Mouse (Mus musculus) hindbrain, embryonic 14.5 days (tissue): ENCODE measurements around the gene Zfp62. TPM values are rescaled to one million over a fixed set of nuclear protein-coding genes. Genes with fewer than 3 reads are reported as not detected.
A peak's percentile ranks its signal among the peaks of the same experiment; 100 is the strongest.

Source experiments
- ATAC-seq: fragments of 200-750 bp; cut with Nextera tagmentation; 2 replicates; pipeline ENCODE4 v1.8.0; 2017; ENCODE audit warnings: moderate number of reproducible peaks, mild to moderate bottlenecking, moderate TSS enrichment, moderate library complexity; ENCODE audit not compliant: low FRiP score
- DNase-seq: peaks from one replicate; pipeline ENCODE4 v3.0.0-alpha.2; 2015; ENCODE audit warnings: low spot score
- H3K27ac ChIP-seq: fragments of 300-500 bp; sonication (generic); 2 replicates; pipeline ENCODE4 v1.5.1; 2014; ENCODE audit warnings: mild to moderate bottlenecking, moderate library complexity
- H3K27me3 ChIP-seq: fragments of 300-500 bp; sonication (generic); 2 replicates; pipeline ENCODE4 v1.6.1; 2014; ENCODE audit warnings: mild to moderate bottlenecking, low read length, mixed read lengths; ENCODE audit not compliant: control insufficient read depth, insufficient read depth
- H3K36me3 ChIP-seq: fragments of 300-500 bp; sonication (generic); replicated peaks from 2 replicates; pipeline ENCODE4 v1.6.1; 2014; ENCODE audit not compliant: control insufficient read depth, insufficient read depth
- H3K4me1 ChIP-seq: fragments of 300-500 bp; sonication (generic); replicated peaks from 2 replicates; pipeline ENCODE4 v1.6.1; 2014; ENCODE audit warnings: antibody characterized with exemption, low read length, mixed read lengths; ENCODE audit not compliant: control insufficient read depth, insufficient read depth
- H3K4me2 ChIP-seq: fragments of 300-500 bp; sonication (generic); replicated peaks from 2 replicates; pipeline ENCODE4 v1.6.1; 2014; ENCODE audit warnings: mild to moderate bottlenecking, moderate library complexity
- H3K4me3 ChIP-seq: fragments of 300-500 bp; sonication (generic); replicated peaks from 2 replicates; pipeline ENCODE4 v1.5.1; 2014; ENCODE audit warnings: mild to moderate bottlenecking, low read length
- H3K9ac ChIP-seq: fragments of 300-500 bp; sonication (generic); 2 replicates; pipeline ENCODE4 v1.6.1; 2014
- H3K9me3 ChIP-seq: fragments of 300-500 bp; sonication (generic); 2 replicates; pipeline ENCODE4 v1.6.1; 2016; ENCODE audit warnings: low read length; ENCODE audit not compliant: control insufficient read depth
- WGBS: fragments of 180-500 bp; shearing (Covaris S2); extraction: QIAGEN DNeasy Blood & Tissue Kit; methylation state at CpG from one replicate; pipeline ENCODE4 v1.1.7; 2014; 5-methylcytosine and 5-hydroxymethylcytosine counted together
- polyA plus RNA-seq: library from polyadenylated mRNA; unstranded; fragments of >200 nt; fragmentation: Nextera tagmentation; extraction: Ambion mirVana; gene quantifications from 2 replicates; pipeline ENCODE4 v1.2.1, GENCODE M21; 2014

The Zfp62 gene
- polyA plus RNA-seq, 1 experiment from 2014 or later = 48.2 TPM

GRCm38 (mm10) chr11:49235459-49236207 is 32.5 kb downstream of the Zfp62 start:
- ATAC-seq = no peak

GRCm38 (mm10) chr11:49236891-49237290 is 33.8 kb downstream of the Zfp62 start:
- Histone ChIP-seq H3K9me3 (no peaks in the 10 kb centered on the region), H3K27ac (no peak overlapping the region), H3K9ac (no peak overlapping the region), H3K27me3 (no peaks in the 10 kb centered on the region), H3K4me2 (no peak overlapping the region), H3K4me3 (no peak overlapping the region), H3K36me3 (no peaks in the 10 kb centered on the region), H3K4me1 (no peaks in the 10 kb centered on the region)
- DNase-seq = no peak
- ATAC-seq = no peak
- WGBS = 79% methylated on average over 1 of the region's 1 CpGs

More at GRCm38 (mm10) chr11:49235459-49236207, 32.5 kb downstream of the Zfp62 start:
- Histone ChIP-seq H3K9me3 (no peaks in the 10 kb centered on the region), H3K4me2 (no peak overlapping the region), H3K27me3 (no peaks in the 10 kb centered on the region), H3K27ac (no peak overlapping the region), H3K4me1 (no peaks in the 10 kb centered on the region), H3K9ac (no peak overlapping the region), H3K36me3 (no peaks in the 10 kb centered on the region), H3K4me3 (no peak overlapping the region)
- no peak for DNase-seq
- WGBS = 72% methylated on average over 3 of the region's 3 CpGs

DNA sequence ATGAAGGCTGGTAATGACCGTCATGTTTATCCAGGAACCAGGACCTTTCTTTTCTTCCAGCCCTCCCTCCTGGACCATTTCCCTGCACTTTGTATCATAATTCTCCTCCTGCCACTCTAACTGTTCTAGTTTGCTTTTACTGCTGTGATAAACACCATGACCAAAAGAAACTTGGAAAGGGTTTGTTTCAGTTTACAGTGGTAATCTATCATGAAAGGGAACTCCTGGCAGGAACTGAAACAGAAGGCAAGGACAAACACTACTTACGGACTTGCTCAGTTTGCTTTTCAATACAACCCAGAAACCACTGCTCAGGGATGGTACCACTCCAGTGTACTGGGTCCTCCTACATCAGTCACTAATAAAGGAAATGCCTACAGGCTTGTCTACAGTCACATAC is 34.4 kb downstream of the Zfp62 start:
- no peaks in the 10 kb centered on the region for H3K27me3 ChIP-seq
- H3K36me3 ChIP-seq = no peaks in the 10 kb centered on the region
- no peak for DNase-seq

GRCm38 (mm10) chr11:49240310-49240709 is 37.2 kb downstream of the Zfp62 start:
- ATAC-seq (no peak), DNase-seq (no peak)
- WGBS = 96% methylated on average over 1 of the region's 1 CpGs

More for the DNA sequence above, 34.4 kb downstream of the Zfp62 start:
- WGBS = 88% methylated on average over 2 of the region's 2 CpGs
- Histone ChIP-seq H3K9me3 (no peaks in the 10 kb centered on the region), H3K9ac (no peak overlapping the region), H3K4me1 (no peaks in the 10 kb centered on the region), H3K27ac (no peak overlapping the region), H3K4me2 (no peak overlapping the region), H3K4me3 (no peak overlapping the region)
- ATAC-seq = no peak

DNA sequence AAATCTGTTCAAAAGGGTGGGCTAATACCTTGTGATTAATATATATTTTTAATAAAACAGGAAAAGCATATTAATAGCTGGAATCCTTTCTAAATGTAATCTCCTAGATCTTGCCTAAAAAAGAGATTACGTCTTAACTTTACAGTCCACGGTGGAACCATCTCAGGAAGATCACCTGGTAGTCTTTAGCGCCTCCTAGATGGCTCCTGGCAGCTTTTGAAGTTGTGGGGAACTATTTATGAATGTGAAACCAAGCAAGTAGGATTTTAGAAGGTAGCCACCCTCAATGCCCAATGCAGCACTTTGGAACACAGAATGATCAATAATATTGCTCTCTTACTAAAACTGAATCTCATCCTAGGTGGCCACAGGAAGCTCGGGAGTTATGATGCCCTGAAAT is 37.8 kb downstream of the Zfp62 start:
- Histone ChIP-seq H3K9ac (no peak overlapping the region), H3K4me1 (peaks cover 19% of the 10 kb centered on the region), H3K27ac (no peak overlapping the region), H3K4me3 (no peak overlapping the region), H3K4me2 (no peak overlapping the region), H3K36me3 (no peaks in the 10 kb centered on the region), H3K9me3 (no peaks in the 10 kb centered on the region), H3K27me3 (no peaks in the 10 kb centered on the region)
- DNase-seq = no peak
- 84% methylated on average over 4 of the region's 4 CpGs for WGBS
- ATAC-seq = no peak

More at GRCm38 (mm10) chr11:49240310-49240709, 37.2 kb downstream of the Zfp62 start:
- H3K27me3 ChIP-seq = no peaks in the 10 kb centered on the region
- no peaks in the 10 kb centered on the region for H3K9me3 ChIP-seq
- H3K36me3 ChIP-seq = no peaks in the 10 kb centered on the region
- no peak overlapping the region for H3K4me2 ChIP-seq
- no peak overlapping the region for H3K9ac ChIP-seq
- H3K27ac ChIP-seq = no peak overlapping the region
- no peak overlapping the region for H3K4me3 ChIP-seq
- peaks cover 13% of the 10 kb centered on the region for H3K4me1 ChIP-seq

DNA sequence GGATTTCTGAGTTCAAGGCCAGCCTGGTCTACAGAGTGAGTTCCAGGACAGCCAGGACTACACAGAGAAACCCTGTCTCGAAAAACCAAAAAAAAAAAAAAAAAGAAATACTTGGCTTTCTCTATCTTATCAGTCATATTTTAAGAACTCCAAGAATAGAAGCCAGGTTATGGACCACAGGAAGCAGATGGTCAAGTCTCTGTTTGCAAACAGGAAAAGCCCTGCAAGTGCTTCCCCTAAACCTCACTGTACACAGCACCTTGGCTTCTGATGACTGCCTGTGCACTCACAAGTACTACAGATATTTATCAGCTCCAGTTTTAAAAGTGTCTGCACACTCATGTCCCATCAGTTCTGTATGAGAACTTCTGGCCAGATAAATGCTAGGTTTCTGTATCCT is 38.4 kb downstream of the Zfp62 start:
- Histone ChIP-seq H3K27ac (no peak overlapping the region), H3K4me3 (no peak overlapping the region), H3K36me3 (no peaks in the 10 kb centered on the region), H3K27me3 (no peaks in the 10 kb centered on the region), H3K9ac (no peak overlapping the region), H3K9me3 (no peaks in the 10 kb centered on the region), H3K4me2 (no peak overlapping the region), H3K4me1 (peaks cover 25% of the 10 kb centered on the region)
- ATAC-seq = no peak
- no peak for DNase-seq
- no CpG with 5 or more reads among the region's 1 CpGs for WGBS

DNA sequence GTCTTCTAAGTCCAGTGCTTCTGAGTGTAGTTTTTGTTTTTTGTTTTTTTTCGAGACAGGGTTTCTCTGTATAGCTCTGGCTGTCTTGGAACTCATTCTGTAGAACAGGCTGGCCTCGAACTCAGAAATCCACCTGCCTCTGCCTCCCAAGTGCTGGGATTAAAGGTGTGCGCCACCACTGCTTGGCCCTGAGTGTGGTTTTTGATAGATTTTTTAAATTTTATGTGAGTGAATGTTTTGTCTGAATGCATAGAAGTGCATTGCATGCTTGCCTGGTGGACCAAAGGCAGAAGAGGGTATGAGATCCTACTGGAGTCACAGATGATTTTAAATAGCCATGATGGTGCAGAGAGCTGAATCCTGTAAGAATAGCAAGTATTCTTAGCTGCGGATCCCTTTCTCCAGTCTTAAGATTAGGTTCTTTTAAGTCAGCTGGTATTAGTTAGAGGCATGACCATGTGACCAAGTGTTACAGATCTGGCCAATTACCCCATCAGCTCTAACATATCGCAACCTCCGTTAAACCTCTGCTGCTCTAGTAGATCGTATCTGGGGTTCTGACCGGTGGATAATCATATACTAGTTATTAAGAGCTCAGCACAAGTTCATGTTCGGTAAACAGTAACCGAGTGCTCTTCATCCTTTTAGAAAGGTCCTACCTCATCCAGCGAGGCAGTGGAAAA is 40.0 kb downstream of the Zfp62 start:
- Histone ChIP-seq H3K27ac (peak overlapping the region; percentile 92), H3K9ac (peak overlapping the region; percentile 85), H3K27me3 (no peaks in the 10 kb centered on the region), H3K4me1 (peaks cover 31% of the 10 kb centered on the region), H3K4me3 (peak overlapping the region; percentile 66), H3K36me3 (no peaks in the 10 kb centered on the region), H3K4me2 (peak overlapping the region; percentile 52), H3K9me3 (no peaks in the 10 kb centered on the region)
- DNase-seq (peak; percentile 36), ATAC-seq (no peak)
- 24% methylated on average over 11 of the region's 11 CpGs for WGBS

- H3K4me1 ChIP-seq = peaks cover 31% of the 10 kb centered on the region
- peak within 1 kb of the TSS; percentile 92 for H3K27ac ChIP-seq
- peak within 1 kb of the TSS; percentile 66 for H3K4me3 ChIP-seq
- no peaks in the 10 kb centered on the region for H3K9me3 ChIP-seq
- peak within 1 kb of the TSS; percentile 52 for H3K4me2 ChIP-seq
- H3K27me3 ChIP-seq = no peaks in the 10 kb centered on the region
- under 1% methylated on average over 55 of the region's 60 CpGs for WGBS
- no peaks in the 10 kb centered on the region for H3K36me3 ChIP-seq
- H3K9ac ChIP-seq = peak within 1 kb of the TSS; percentile 85
- ATAC-seq (peak; percentile 97), DNase-seq (peak; percentile 90)
These were observed 40.9 kb downstream of the Zfp62 start, which contains the start of gene Mgat1 for GRCm38 (mm10) chr11:49243727-49244594. TSS of gene Mgat1 (plus strand) at chr11:49244191.

DNA sequence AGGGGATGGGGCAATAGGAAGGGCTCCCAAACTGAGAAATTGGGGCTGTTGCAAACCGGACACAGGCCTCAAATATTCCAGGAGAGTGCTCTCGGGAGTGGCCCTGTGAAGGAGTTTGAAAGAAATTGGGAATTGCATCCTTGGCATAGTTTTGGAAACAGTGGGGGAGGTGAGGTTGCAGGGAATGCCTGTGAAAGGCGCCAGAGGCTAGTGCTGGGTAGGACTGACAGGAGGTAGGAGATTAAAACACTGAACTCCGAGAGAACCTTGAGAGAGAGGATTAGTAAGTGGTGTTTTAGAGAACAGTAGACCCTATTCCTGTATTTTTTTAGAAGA is 41.5 kb downstream of the Zfp62 start:
- peaks cover 36% of the 10 kb centered on the region for H3K4me1 ChIP-seq
- peak; percentile 0; the same call in 1 of the 2 replicates for ATAC-seq
- H3K36me3 ChIP-seq = no peaks in the 10 kb centered on the region
- peak overlapping the region; percentile 52 for H3K4me2 ChIP-seq
- no peaks in the 10 kb centered on the region for H3K9me3 ChIP-seq
- no peak for DNase-seq
- peak overlapping the region; percentile 92 for H3K27ac ChIP-seq
- H3K4me3 ChIP-seq = peak overlapping the region; percentile 66
- H3K9ac ChIP-seq = peak overlapping the region; percentile 85
- 0% methylated on average over 4 of the region's 4 CpGs for WGBS
- no peaks in the 10 kb centered on the region for H3K27me3 ChIP-seq
